Mouse (Mus musculus): Measurements from ENCODE around the gene Gli3. TPM values are rescaled to one million over a fixed set of nuclear protein-coding genes. Genes with fewer than 3 reads are reported as not detected.

Gene Gli3
- total RNA-seq, 2 experiments from 2014 or later, result 7.7 to 8.7 TPM

GRCm38 (mm10) chr13:15602161-15602560 lies 139.1 kb downstream of the Gli3 start:
- DNase-seq (ENCODE audit: extremely low spot score in 1 of 2, low spot score in 2 of 2), result no peak
- intact Hi-C loops (cut with DNase I), result no loop called here

GRCm38 (mm10) chr13:15602677-15603221 lies 139.7 kb downstream of the Gli3 start:
- intact Hi-C loops (cut with DNase I), result no loop called here
- DNase-seq (ENCODE audit: extremely low spot score in 1 of 2, low spot score in 2 of 2), result no peak

- DNase-seq (ENCODE audit: extremely low spot score in 1 of 2, low spot score in 2 of 2), result no peak
- intact Hi-C loops (cut with DNase I), result no loop called here
These were observed 141.0 kb downstream of the Gli3 start for GRCm38 (mm10) chr13:15604074-15604473.

- intact Hi-C loops (cut with DNase I), result no loop called here
- DNase-seq (ENCODE audit: extremely low spot score in 1 of 2, low spot score in 2 of 2), result no peak
These were observed 154.4 kb downstream of the Gli3 start for GRCm38 (mm10) chr13:15617423-15617822.

GRCm38 (mm10) chr13:15618051-15618692 lies 155.1 kb downstream of the Gli3 start:
- DNase-seq (ENCODE audit: extremely low spot score in 1 of 2, low spot score in 2 of 2), result no peak

GRCm38 (mm10) chr13:15621009-15621408 lies 158.0 kb downstream of the Gli3 start:
- no peak for DNase-seq (ENCODE audit: extremely low spot score in 1 of 2, low spot score in 2 of 2)
- intact Hi-C loops (cut with DNase I), result no loop called here

More at GRCm38 (mm10) chr13:15618051-15618692, 155.1 kb downstream of the Gli3 start:
- intact Hi-C loops (cut with DNase I), result no loop called here

- intact Hi-C loops (cut with DNase I), result no loop called here
- no peak for DNase-seq (ENCODE audit: extremely low spot score in 1 of 2, low spot score in 2 of 2)
These were observed 161.7 kb downstream of the Gli3 start for GRCm38 (mm10) chr13:15624490-15625353.

GRCm38 (mm10) chr13:15641548-15641947 lies 178.5 kb downstream of the Gli3 start:
- DNase-seq (ENCODE audit: extremely low spot score in 1 of 2, low spot score in 2 of 2), result no peak
- intact Hi-C loops (cut with DNase I), result no loop called here

- intact Hi-C loops (cut with DNase I), result no loop called here
- DNase-seq (ENCODE audit: extremely low spot score in 1 of 2, low spot score in 2 of 2), result no peak
These were observed 197.5 kb downstream of the Gli3 start for GRCm38 (mm10) chr13:15660502-15660901.

GRCm38 (mm10) chr13:15662375-15662774 lies 199.3 kb downstream of the Gli3 start:
- no peak for DNase-seq (ENCODE audit: extremely low spot score in 1 of 2, low spot score in 2 of 2)
- intact Hi-C loops (cut with DNase I), result no loop called here

GRCm38 (mm10) chr13:15664580-15665201 lies 201.7 kb downstream of the Gli3 start:
- intact Hi-C loops (cut with DNase I), result no loop called here
- no peak for DNase-seq (ENCODE audit: extremely low spot score in 1 of 2, low spot score in 2 of 2)

GRCm38 (mm10) chr13:15665514-15665913 lies 202.5 kb downstream of the Gli3 start:
- intact Hi-C loops (cut with DNase I), result no loop called here
- no peak for DNase-seq (ENCODE audit: extremely low spot score in 1 of 2, low spot score in 2 of 2)

- intact Hi-C loops (cut with DNase I), result no loop called here
- DNase-seq (ENCODE audit: extremely low spot score in 1 of 2, low spot score in 2 of 2), result no peak
These were observed 207.3 kb downstream of the Gli3 start for GRCm38 (mm10) chr13:15670144-15670961.

GRCm38 (mm10) chr13:15670962-15671313 lies 207.9 kb downstream of the Gli3 start:
- DNase-seq (ENCODE audit: extremely low spot score in 1 of 2, low spot score in 2 of 2), result no peak
- intact Hi-C loops (cut with DNase I), result no loop called here

GRCm38 (mm10) chr13:15675480-15675879 lies 212.4 kb downstream of the Gli3 start:
- intact Hi-C loops (cut with DNase I), result no loop called here
- DNase-seq (ENCODE audit: extremely low spot score in 1 of 2, low spot score in 2 of 2), result no peak

GRCm38 (mm10) chr13:15677106-15677760 lies 214.2 kb downstream of the Gli3 start:
- intact Hi-C loops (cut with DNase I), result no loop called here
- no peak for DNase-seq (ENCODE audit: extremely low spot score in 1 of 2, low spot score in 2 of 2)

- no peak for DNase-seq (ENCODE audit: extremely low spot score in 1 of 2, low spot score in 2 of 2)
- intact Hi-C loops (cut with DNase I), result no loop called here
These were observed 218.5 kb downstream of the Gli3 start for GRCm38 (mm10) chr13:15681530-15681929.

GRCm38 (mm10) chr13:15683006-15683405 lies 220.0 kb downstream of the Gli3 start:
- no peak for DNase-seq (ENCODE audit: extremely low spot score in 1 of 2, low spot score in 2 of 2)
- intact Hi-C loops (cut with DNase I), result no loop called here
